Mouse (Mus musculus) kidney, adult 2 months (tissue): ENCODE data around the gene Slc19a1. TPM values are rescaled to one million over a fixed set of nuclear protein-coding genes. Genes with fewer than 3 reads are reported as not detected.

Experiments
- DNase-seq: peaks from one replicate; pipeline ENCODE4 v3.0.0; 2021
- H3K27ac ChIP-seq: fragments of 200-500 bp; 2 replicates; pipeline ENCODE4 v1.5.1; 2012; ENCODE audit warnings: low read depth, low read length, control low read depth, inconsistent platforms; ENCODE audit not compliant: insufficient read depth
- H3K27me3 ChIP-seq: fragments of 200-500 bp; replicated peaks from 2 replicates; pipeline ENCODE4 v1.6.1; 2012; ENCODE audit warnings: mild to moderate bottlenecking, moderate library complexity, low read length, inconsistent platforms; ENCODE audit not compliant: control insufficient read depth, insufficient read depth
- H3K36me3 ChIP-seq: fragments of 200-500 bp; 2 replicates; pipeline ENCODE4 v1.6.1; 2012; ENCODE audit warnings: mild to moderate bottlenecking, moderate library complexity, low read length, inconsistent platforms; ENCODE audit not compliant: control insufficient read depth, insufficient read depth
- H3K4me1 ChIP-seq: fragments of 200-500 bp; 2 replicates; pipeline ENCODE4 v1.6.1; 2011; ENCODE audit warnings: low read length; ENCODE audit not compliant: control insufficient read depth, insufficient read depth
- H3K4me3 ChIP-seq: fragments of 200-500 bp; 2 replicates; pipeline ENCODE4 v1.5.1; 2011; ENCODE audit warnings: mild to moderate bottlenecking, low read depth, low read length, control low read depth; ENCODE audit not compliant: insufficient read depth
- CTCF ChIP-seq: fragments of 200-500 bp; conservative IDR thresholded peaks from 2 replicates; pipeline ENCODE4 v1.5.1; 2011; ENCODE audit warnings: low read depth, mild to moderate bottlenecking, control low read depth, low read length, moderate library complexity, mixed read lengths; ENCODE audit not compliant: insufficient read depth, insufficient read length
- POLR2A ChIP-seq: fragments of 200-500 bp; IDR thresholded peaks from one replicate; pipeline ENCODE4 v1.6.1; 2011; ENCODE audit warnings: low read depth, low read length, control low read depth
- WGBS: fragments of 180-500 bp; shearing (Covaris S2); methylation state at CpG from one replicate; pipeline ENCODE4 v1.1.7; 2018; 5-methylcytosine and 5-hydroxymethylcytosine counted together
- polyA plus RNA-seq: library from polyadenylated mRNA; depleted of rRNA; stranded (reverse); fragments of >200 nt; gene quantifications from 2 replicates; pipeline ENCODE4 v1.2.3, GENCODE M21; 2012

The Slc19a1 gene
- polyA plus RNA-seq, 1 experiment, result 245 TPM

GRCm38 (mm10) chr10:77008698-77009097 is 23.3 kb upstream of the Slc19a1 start:
- no peak for TF ChIP-seq CTCF
- no peak for TF ChIP-seq POLR2A
- Histone ChIP-seq H3K4me3 (no peak overlapping the region), H3K4me1 (peaks cover 31% of the 10 kb centered on the region; the same call in 1 of the 2 replicates), H3K27ac (peak overlapping the region; percentile 92), H3K36me3 (no peaks in the 10 kb centered on the region), H3K27me3 (no peaks in the 10 kb centered on the region)
- DNase-seq, result peak; percentile 32
- 77% methylated on average over 3 of the region's 3 CpGs for WGBS

GRCm38 (mm10) chr10:77011681-77012080 is 20.4 kb upstream of the Slc19a1 start:
- no peak overlapping the region for H3K4me3 ChIP-seq
- DNase-seq, result peak; percentile 93
- H3K36me3 ChIP-seq, result no peaks in the 10 kb centered on the region
- peak overlapping the region; percentile 73 for H3K27ac ChIP-seq
- TF ChIP-seq CTCF (0 out of 2 replicates have a peak, but pooled peaks have one; percentile 2), POLR2A (no peak)
- peaks cover 31% of the 10 kb centered on the region; the same call in 1 of the 2 replicates for H3K4me1 ChIP-seq
- H3K27me3 ChIP-seq, result no peaks in the 10 kb centered on the region
- WGBS, result 49% methylated on average over 4 of the region's 4 CpGs

- peaks cover 22% of the 10 kb centered on the region; the same call in 1 of the 2 replicates for H3K4me1 ChIP-seq
- no peaks in the 10 kb centered on the region for H3K27me3 ChIP-seq
- DNase-seq, result no peak
- no peak overlapping the region for H3K27ac ChIP-seq
- 82% methylated on average over 7 of the region's 7 CpGs for WGBS
- no peak for TF ChIP-seq POLR2A
- no peak for TF ChIP-seq CTCF
- no peak overlapping the region for H3K4me3 ChIP-seq
- no peaks in the 10 kb centered on the region for H3K36me3 ChIP-seq
Observed at GRCm38 (mm10) chr10:77016080-77016479, 16.0 kb upstream of the Slc19a1 start.

GRCm38 (mm10) chr10:77016499-77016898 is 15.5 kb upstream of the Slc19a1 start:
- Histone ChIP-seq H3K4me1 (peaks cover 20% of the 10 kb centered on the region; the same call in 1 of the 2 replicates), H3K27ac (no peak overlapping the region), H3K36me3 (no peaks in the 10 kb centered on the region), H3K4me3 (no peak overlapping the region), H3K27me3 (no peaks in the 10 kb centered on the region)
- peak; percentile 31 for DNase-seq
- TF ChIP-seq POLR2A (no peak), CTCF (no peak)
- 46% methylated on average over 8 of the region's 8 CpGs for WGBS

- WGBS, result 79% methylated on average over 2 of the region's 2 CpGs
- TF ChIP-seq CTCF (no peak), POLR2A (no peak)
- DNase-seq, result no peak
- H3K4me3 ChIP-seq, result no peak overlapping the region
- no peaks in the 10 kb centered on the region for H3K36me3 ChIP-seq
- no peak overlapping the region for H3K27ac ChIP-seq
- H3K27me3 ChIP-seq, result no peaks in the 10 kb centered on the region
- H3K4me1 ChIP-seq, result peaks cover 20% of the 10 kb centered on the region; the same call in 1 of the 2 replicates
Observed at GRCm38 (mm10) chr10:77017061-77017460, 15.0 kb upstream of the Slc19a1 start.

GRCm38 (mm10) chr10:77017662-77018061 is 14.4 kb upstream of the Slc19a1 start:
- Histone ChIP-seq H3K4me1 (peaks cover 18% of the 10 kb centered on the region; the same call in 1 of the 2 replicates), H3K4me3 (no peak overlapping the region), H3K27me3 (no peaks in the 10 kb centered on the region), H3K27ac (no peak overlapping the region), H3K36me3 (no peaks in the 10 kb centered on the region)
- peak; percentile 73 for DNase-seq
- TF ChIP-seq CTCF, result peak; percentile 31; the same call in 1 of the 2 replicates
- TF ChIP-seq POLR2A, result no peak
- 52% methylated on average over 9 of the region's 9 CpGs for WGBS

GRCm38 (mm10) chr10:77021399-77022052 is 10.5 kb upstream of the Slc19a1 start:
- Histone ChIP-seq H3K27me3 (no peaks in the 10 kb centered on the region), H3K27ac (peak overlapping the region; percentile 26; the same call in 1 of the 2 replicates), H3K4me3 (0 out of 2 replicates have a peak overlapping the region, but pooled peaks have one; percentile 1), H3K4me1 (peaks cover 29% of the 10 kb centered on the region; the same call in 1 of the 2 replicates), H3K36me3 (no peaks in the 10 kb centered on the region)
- peak; percentile 83 for DNase-seq
- WGBS, result 14% methylated on average over 17 of the region's 17 CpGs
- TF ChIP-seq POLR2A, result no peak
- peak; percentile 100 for TF ChIP-seq CTCF
